Mouse (Mus musculus) thymus, postnatal 4 days (tissue): ENCODE data around the gene Tars2.
"Not testable (repeated sequence)": the region's sequence is repeated elsewhere in the genome, so short reads cannot be mapped to it uniquely, and the experiment has no call there.

ENCODE experiments used
- DNase-seq: peaks from one replicate; pipeline ENCODE4 v3.0.0; 2021

Tars2 gene

GRCm38 (mm10) chr3:95694808-95695703, 65.0 kb downstream of the Tars2 start:
- DNase-seq: no peak

- no peak for DNase-seq
Observed at GRCm38 (mm10) chr3:95693821-95694807, 65.9 kb downstream of the Tars2 start.

- DNase-seq: no peak
Observed at GRCm38 (mm10) chr3:95692677-95693076, 67.3 kb downstream of the Tars2 start.

- not testable (repeated sequence) for DNase-seq
Observed at GRCm38 (mm10) chr3:95690552-95690951, 69.5 kb downstream of the Tars2 start.
